Mouse (Mus musculus) midbrain, embryonic 11.5 days (tissue): Measurements from ENCODE around the gene Scube3. TPM values are rescaled to one million over a fixed set of nuclear protein-coding genes. Genes with fewer than 3 reads are reported as not detected.
A peak's percentile ranks its signal among the peaks of the same experiment; 100 is the strongest.

ENCODE experiments used
- ATAC-seq: fragments of 200-750 bp; cut with Nextera tagmentation; 2 replicates; pipeline ENCODE4 v1.8.0; 2017; ENCODE audit warnings: moderate TSS enrichment, moderate library complexity; ENCODE audit not compliant: low FRiP score
- DNase-seq: peaks from one replicate; pipeline ENCODE4 v3.0.0; 2015; ENCODE audit warnings: low spot score; ENCODE audit errors: missing footprints
- H3K27ac ChIP-seq: fragments of 300-500 bp; sonication (generic); 2 replicates; pipeline ENCODE4 v1.5.1; 2014; ENCODE audit warnings: low read depth, low read length
- H3K27me3 ChIP-seq: fragments of 300-500 bp; sonication (generic); 2 replicates; pipeline ENCODE4 v1.6.1; 2014; ENCODE audit warnings: mild to moderate bottlenecking, low read length, moderate library complexity, mixed read lengths; ENCODE audit not compliant: control insufficient read depth, insufficient read depth
- H3K36me3 ChIP-seq: fragments of 300-500 bp; sonication (generic); 2 replicates; pipeline ENCODE4 v1.6.1; 2014; ENCODE audit warnings: mild to moderate bottlenecking, low read length, moderate library complexity, mixed read lengths; ENCODE audit not compliant: control insufficient read depth, insufficient read depth
- H3K4me1 ChIP-seq: fragments of 300-500 bp; sonication (generic); 2 replicates; pipeline ENCODE4 v1.6.1; 2014; ENCODE audit warnings: low read length; ENCODE audit not compliant: control insufficient read depth, insufficient read depth
- H3K4me2 ChIP-seq: fragments of 300-500 bp; sonication (generic); 2 replicates; pipeline ENCODE4 v1.6.1; 2014; ENCODE audit warnings: mild to moderate bottlenecking, moderate library complexity
- H3K4me3 ChIP-seq: fragments of 300-500 bp; sonication (generic); 2 replicates; pipeline ENCODE4 v1.5.1; 2014; ENCODE audit warnings: low read depth, low read length
- H3K9ac ChIP-seq: fragments of 300-500 bp; sonication (generic); 2 replicates; pipeline ENCODE4 v1.6.1; 2014; ENCODE audit warnings: low read length
- H3K9me3 ChIP-seq: fragments of 300-500 bp; sonication (generic); 2 replicates; pipeline ENCODE4 v1.6.1; 2016; ENCODE audit warnings: low read length; ENCODE audit not compliant: control insufficient read depth
- WGBS: fragments of 180-500 bp; shearing (Covaris S2); extraction: QIAGEN DNeasy Blood & Tissue Kit; methylation state at CpG from one replicate; pipeline ENCODE4 v1.1.7; 2014; 5-methylcytosine and 5-hydroxymethylcytosine counted together
- polyA plus RNA-seq: library from polyadenylated mRNA; unstranded; fragments of >200 nt; fragmentation: Nextera tagmentation; extraction: Ambion mirVana; gene quantifications from 2 replicates; pipeline ENCODE4 v1.2.1, GENCODE M21; 2014

Scube3 gene
- polyA plus RNA-seq, 1 experiment from 2014 or later = 10.2 TPM

DNA sequence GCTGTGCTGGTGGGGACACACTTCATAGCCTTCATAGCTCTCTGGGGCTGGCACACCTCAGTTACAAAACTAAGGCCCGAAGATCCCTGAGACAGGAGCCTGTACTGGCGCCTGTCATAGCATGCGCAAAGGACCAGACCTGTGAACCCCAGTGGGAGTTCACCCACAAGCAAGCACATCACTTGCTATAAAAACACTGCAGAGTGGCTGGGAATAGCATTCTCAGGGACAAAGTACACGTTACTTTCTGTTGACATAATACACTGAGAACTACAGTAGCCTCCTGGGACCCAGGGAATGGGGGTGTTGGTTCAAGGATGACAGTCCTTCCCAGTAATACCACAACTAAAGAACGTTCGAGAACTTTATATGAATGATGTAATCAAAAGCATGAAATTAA, 11.2 kb downstream of the Scube3 start:
- Histone ChIP-seq H3K9ac (no peak overlapping the region), H3K27ac (no peak overlapping the region), H3K36me3 (peaks cover 14% of the 10 kb centered on the region), H3K9me3 (no peaks in the 10 kb centered on the region), H3K27me3 (no peaks in the 10 kb centered on the region), H3K4me3 (no peak overlapping the region), H3K4me1 (peaks cover 2% of the 10 kb centered on the region; the same call in 1 of the 2 replicates), H3K4me2 (no peak overlapping the region)
- DNase-seq (no peak), ATAC-seq (no peak)
- 90% methylated on average over 6 of the region's 6 CpGs for WGBS

DNA sequence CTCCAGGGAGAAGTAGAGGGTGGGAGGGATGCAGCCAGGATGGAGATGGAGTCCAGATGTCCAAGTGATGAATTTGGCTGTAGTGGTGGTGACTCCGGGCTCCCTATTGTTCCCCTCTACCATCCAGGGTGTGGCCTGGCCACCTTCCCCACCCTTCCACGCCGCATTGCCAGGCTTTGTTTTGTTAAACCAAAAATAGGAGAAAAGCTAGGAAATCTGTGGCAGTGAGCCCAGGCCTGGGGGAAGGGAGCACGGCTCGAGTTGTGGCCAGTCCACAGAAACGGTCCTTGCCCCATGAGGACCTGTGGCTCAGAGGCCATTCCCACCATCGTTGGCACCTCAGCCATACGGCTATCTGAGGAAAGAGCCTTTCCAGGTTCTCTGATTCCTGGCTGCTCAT, 13.0 kb downstream of the Scube3 start:
- Histone ChIP-seq H3K9me3 (no peaks in the 10 kb centered on the region), H3K27ac (no peak overlapping the region), H3K4me1 (no peaks in the 10 kb centered on the region), H3K9ac (no peak overlapping the region), H3K27me3 (no peaks in the 10 kb centered on the region), H3K4me3 (no peak overlapping the region), H3K36me3 (peaks cover 17% of the 10 kb centered on the region), H3K4me2 (no peak overlapping the region)
- WGBS = 89% methylated on average over 8 of the region's 8 CpGs
- ATAC-seq = no peak
- DNase-seq = no peak

DNA sequence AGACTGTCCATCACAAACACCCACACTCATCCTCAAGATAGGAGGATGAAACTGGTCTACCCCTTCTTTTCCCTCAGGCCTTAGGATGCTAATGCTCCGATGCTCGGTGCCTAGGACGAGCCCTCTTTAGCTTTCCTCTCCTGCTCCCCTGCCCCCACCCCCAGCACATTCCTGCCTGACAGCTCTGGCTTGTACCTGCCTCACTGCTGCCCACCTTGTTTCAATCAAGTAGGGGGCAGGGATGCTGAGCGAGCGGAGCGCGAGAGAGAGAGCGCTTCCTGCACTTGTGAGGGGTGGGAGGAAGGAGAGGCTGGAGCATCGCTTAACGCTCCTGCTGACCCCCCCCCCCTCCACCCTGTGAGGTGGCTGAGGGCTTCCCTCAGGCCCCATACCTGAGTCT, 18.4 kb downstream of the Scube3 start:
- Histone ChIP-seq H3K36me3 (peaks cover 21% of the 10 kb centered on the region), H3K9ac (no peak overlapping the region), H3K4me2 (no peak overlapping the region), H3K27me3 (no peaks in the 10 kb centered on the region; the same call in 1 of the 2 replicates), H3K9me3 (no peaks in the 10 kb centered on the region), H3K27ac (no peak overlapping the region), H3K4me3 (no peak overlapping the region), H3K4me1 (no peaks in the 10 kb centered on the region)
- DNase-seq (no peak), ATAC-seq (no peak)
- WGBS = 48% methylated on average over 8 of the region's 10 CpGs

GRCm38 (mm10) chr17:28161310-28161881, 19.5 kb downstream of the Scube3 start:
- peaks cover 19% of the 10 kb centered on the region for H3K36me3 ChIP-seq

DNA sequence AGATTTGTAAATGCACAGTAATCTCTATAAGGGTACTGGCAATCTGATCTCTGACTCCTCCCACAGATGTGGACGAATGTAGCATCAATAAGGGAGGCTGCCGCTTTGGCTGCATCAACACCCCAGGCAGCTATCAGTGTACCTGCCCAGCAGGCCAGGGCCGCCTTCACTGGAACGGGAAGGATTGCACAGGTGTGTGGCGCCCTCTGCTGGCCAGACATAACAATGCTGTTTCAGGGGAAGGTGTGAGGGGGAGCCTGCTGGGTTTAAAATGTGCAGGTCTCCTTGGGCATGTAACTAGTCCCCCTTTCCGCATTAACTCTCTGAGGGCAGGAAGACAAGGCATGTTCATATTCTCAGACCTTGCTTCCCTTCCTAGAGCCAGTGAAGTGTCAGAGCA, 21.7 kb downstream of the Scube3 start:
- WGBS = 7% methylated on average over 6 of the region's 6 CpGs
- H3K36me3 ChIP-seq = peaks cover 19% of the 10 kb centered on the region
- no peak overlapping the region for H3K4me2 ChIP-seq
- no peaks in the 10 kb centered on the region; the same call in 1 of the 2 replicates for H3K27me3 ChIP-seq
- ATAC-seq (peak; percentile 70), DNase-seq (peak; percentile 97)
- H3K9ac ChIP-seq = no peak overlapping the region
- H3K9me3 ChIP-seq = no peaks in the 10 kb centered on the region
- H3K4me3 ChIP-seq = no peak overlapping the region
- H3K4me1 ChIP-seq = no peaks in the 10 kb centered on the region
- H3K27ac ChIP-seq = no peak overlapping the region

More at GRCm38 (mm10) chr17:28161310-28161881, 19.5 kb downstream of the Scube3 start:
- Histone ChIP-seq H3K4me2 (no peak overlapping the region), H3K4me1 (no peaks in the 10 kb centered on the region), H3K9me3 (no peaks in the 10 kb centered on the region), H3K27ac (no peak overlapping the region), H3K4me3 (no peak overlapping the region), H3K9ac (no peak overlapping the region), H3K27me3 (no peaks in the 10 kb centered on the region; the same call in 1 of the 2 replicates)
- DNase-seq (no peak), ATAC-seq (no peak)
- 29% methylated on average over 11 of the region's 11 CpGs for WGBS

- ATAC-seq (no peak), DNase-seq (no peak)
- H3K36me3 ChIP-seq = peaks cover 9% of the 10 kb centered on the region
- no peak overlapping the region for H3K4me3 ChIP-seq
- H3K4me2 ChIP-seq = no peak overlapping the region
- H3K27me3 ChIP-seq = no peaks in the 10 kb centered on the region
- H3K27ac ChIP-seq = no peak overlapping the region
- WGBS = 96% methylated on average over 6 of the region's 6 CpGs
- H3K4me1 ChIP-seq = peaks cover 3% of the 10 kb centered on the region; the same call in 1 of the 2 replicates
- H3K9me3 ChIP-seq = no peaks in the 10 kb centered on the region
- no peak overlapping the region for H3K9ac ChIP-seq
Observed at GRCm38 (mm10) chr17:28170460-28171305, 28.7 kb downstream of the Scube3 start.

DNA sequence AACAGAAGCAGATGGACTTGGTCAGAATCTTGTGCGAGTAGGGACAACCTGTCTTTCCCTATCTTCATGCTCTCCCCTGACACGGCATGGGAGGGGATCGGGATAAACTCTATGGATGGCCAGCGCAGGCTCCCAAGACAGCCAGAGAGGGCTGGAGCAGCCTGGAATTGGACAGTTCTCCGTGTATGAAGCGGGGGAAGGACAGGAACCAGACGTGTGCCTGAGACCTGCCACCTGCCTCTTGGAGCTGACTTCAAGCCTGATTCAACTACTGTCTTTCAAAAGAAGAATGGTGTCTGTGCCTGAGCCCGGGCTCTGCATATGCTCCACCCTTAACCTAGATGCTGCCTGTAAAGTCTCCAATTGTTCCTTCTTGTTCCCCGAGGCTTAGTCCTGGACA, 30.7 kb downstream of the Scube3 start:
- H3K4me2 ChIP-seq = no peak overlapping the region
- H3K4me3 ChIP-seq = no peak overlapping the region
- 81% methylated on average over 9 of the region's 9 CpGs for WGBS
- DNase-seq = no peak
- no peaks in the 10 kb centered on the region for H3K27me3 ChIP-seq
- H3K9me3 ChIP-seq = no peaks in the 10 kb centered on the region
- H3K9ac ChIP-seq = no peak overlapping the region; the same call in 1 of the 2 replicates
- peaks cover 9% of the 10 kb centered on the region for H3K36me3 ChIP-seq
- ATAC-seq = no peak
- H3K4me1 ChIP-seq = peaks cover 10% of the 10 kb centered on the region
- H3K27ac ChIP-seq = no peak overlapping the region

DNA sequence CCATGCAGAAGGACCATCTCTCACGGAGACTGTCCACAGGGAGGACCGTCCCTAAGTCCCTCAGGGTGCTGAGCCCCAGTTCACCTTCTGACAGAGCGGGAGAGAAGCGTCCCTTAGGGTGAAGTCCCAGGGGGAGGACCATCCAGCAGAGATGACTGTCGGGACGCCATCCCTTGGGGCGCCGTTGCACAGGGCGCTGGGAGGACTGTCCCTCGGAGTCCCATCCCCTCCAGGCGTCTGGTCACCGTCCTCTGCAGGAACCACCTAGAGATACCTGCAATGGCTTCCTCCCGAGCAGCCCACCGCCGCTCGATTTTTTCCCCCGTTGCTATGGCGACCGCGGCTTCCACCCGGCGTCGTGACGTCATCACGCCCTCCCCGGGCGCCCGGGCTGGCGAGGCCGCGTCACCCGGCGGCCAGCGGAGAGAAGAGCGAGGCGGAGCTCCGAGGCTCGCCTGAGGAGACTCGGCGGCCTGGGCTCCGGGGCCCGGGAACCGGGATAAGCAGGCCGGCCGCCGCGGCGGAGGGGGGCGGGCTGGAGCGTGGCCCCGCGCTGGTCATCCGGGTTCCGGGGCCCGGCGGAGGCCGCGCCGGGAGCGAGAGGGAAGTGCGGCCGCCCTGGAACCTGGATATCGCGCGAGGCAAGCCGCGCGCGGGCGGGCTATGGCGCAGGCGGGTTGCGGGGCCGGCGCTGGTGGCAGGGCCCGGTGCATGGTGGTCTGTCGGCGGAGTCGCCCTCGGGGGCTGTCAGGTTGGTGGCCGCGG, 35.0 kb downstream of the Scube3 start, which contains the start of gene Zfp523:
Zfp523 (plus strand) TSS at position 355 of the 765 bp plus-strand sequence.
- Histone ChIP-seq H3K36me3 (no peaks in the 10 kb centered on the region), H3K4me2 (peak within 1 kb of the TSS; percentile 74), H3K9me3 (no peaks in the 10 kb centered on the region), H3K27ac (peak within 1 kb of the TSS; percentile 91), H3K4me3 (peak within 1 kb of the TSS; percentile 81), H3K4me1 (peaks cover 23% of the 10 kb centered on the region), H3K9ac (peak within 1 kb of the TSS; percentile 95), H3K27me3 (no peaks in the 10 kb centered on the region)
- ATAC-seq = peak; percentile 89
- peak; percentile 99 for DNase-seq
- under 1% methylated on average over 68 of the region's 82 CpGs for WGBS
